Mouse (Mus musculus): ENCODE measurements around the gene Rpa1.
A peak's percentile ranks its signal among the peaks of the same experiment; 100 is the strongest.
"Not testable (repeated sequence)": the region's sequence is repeated elsewhere in the genome, so short reads cannot be mapped to it uniquely, and the experiment has no call there.

The Rpa1 gene

DNA sequence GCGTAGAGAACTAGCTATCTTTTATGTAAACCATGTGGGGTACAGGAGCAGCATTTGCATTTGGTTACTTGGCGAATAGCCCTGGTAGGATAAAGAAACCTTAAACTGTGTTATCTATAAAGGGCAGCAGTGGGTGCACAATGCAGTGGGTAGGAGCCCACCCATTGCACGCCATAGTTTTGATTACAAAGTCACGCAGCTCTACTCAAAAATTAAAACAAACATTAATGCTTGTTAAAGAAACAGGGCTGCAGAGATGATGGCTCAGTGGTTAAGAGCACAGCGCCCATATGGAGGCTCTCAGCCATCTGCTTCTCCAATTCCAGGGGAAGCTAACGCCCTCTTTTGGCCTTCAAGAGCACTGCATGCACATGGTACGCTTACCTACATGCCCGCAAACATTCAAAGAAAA lies 24.8 kb downstream of the Rpa1 start:
- DNase-seq (ENCODE audit: low read depth, low spot score) = no peak

DNA sequence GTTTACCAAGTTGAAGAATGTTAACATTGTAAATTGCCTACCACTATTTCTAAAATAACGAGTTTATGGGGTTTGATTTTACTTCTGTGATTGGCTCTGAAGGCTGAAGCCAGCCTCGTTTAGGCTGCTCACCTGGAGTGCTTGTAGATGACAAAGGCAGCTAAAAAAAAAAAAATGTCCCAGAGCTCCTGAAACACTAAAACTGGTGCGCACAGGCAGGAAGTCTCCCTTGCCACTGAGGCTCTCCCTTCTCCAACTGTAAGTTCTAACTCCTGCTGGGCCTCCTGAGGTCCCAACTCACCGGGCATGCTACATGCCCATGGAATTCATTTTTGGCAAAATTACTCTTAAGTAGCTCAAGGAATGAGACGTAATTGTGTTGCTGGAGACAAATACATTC lies 28.9 kb downstream of the Rpa1 start:
- no peak for DNase-seq (ENCODE audit: low read depth, low spot score)

- no peak for DNase-seq (ENCODE audit: low read depth, low spot score)
These were observed 29.5 kb downstream of the Rpa1 start for GRCm38 (mm10) chr11:75318351-75319221.

DNA sequence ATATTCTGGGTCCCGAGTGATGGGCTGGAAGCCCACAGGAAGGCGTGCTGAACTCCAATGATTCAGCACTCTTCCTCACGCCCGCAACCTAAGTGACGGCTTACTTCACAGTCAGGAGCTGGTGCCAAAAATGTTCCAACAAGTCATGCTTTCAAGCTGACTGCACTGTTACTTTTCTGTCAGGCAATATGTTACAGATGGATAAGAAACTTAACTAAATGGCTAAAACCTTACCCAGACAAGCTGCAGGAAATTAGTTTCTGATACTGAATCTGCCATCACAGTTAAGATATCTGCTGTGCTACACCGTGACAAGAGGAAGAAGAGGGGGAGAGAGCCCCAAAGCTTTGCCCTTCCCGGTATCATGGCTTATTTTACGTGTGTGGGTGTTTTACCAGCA lies 34.3 kb downstream of the Rpa1 start:
- DNase-seq (ENCODE audit: low read depth, low spot score) = no peak

DNA sequence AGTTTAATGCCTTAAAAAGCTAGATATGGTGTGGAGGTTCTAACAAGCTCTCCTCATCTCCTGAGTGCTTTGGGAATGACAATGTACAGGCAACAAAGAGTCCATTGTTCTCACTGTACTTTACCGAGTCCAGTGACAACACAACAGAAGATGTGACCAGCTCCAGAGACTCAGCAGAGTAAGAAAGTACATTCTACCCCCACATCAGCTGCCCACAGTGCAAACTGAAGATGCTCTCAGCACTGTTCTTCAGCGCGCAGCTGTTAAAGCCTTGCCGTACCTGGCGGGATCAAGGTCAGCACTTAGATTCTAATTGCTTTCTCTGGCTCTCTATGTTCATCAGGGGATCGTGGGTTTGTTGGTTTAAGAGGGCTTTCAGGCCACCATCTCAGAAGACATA lies 36.4 kb downstream of the Rpa1 start:
- no peak for DNase-seq (ENCODE audit: low read depth, low spot score)

- DNase-seq (ENCODE audit: low read depth, low spot score) = no peak
These were observed 37.3 kb downstream of the Rpa1 start for GRCm38 (mm10) chr11:75310813-75311212.

- DNase-seq (ENCODE audit: low read depth, low spot score) = no peak
These were observed 39.5 kb downstream of the Rpa1 start for GRCm38 (mm10) chr11:75308650-75309049.

- no peak for DNase-seq (ENCODE audit: low read depth, low spot score)
These were observed 43.3 kb downstream of the Rpa1 start for GRCm38 (mm10) chr11:75304797-75305196.

DNA sequence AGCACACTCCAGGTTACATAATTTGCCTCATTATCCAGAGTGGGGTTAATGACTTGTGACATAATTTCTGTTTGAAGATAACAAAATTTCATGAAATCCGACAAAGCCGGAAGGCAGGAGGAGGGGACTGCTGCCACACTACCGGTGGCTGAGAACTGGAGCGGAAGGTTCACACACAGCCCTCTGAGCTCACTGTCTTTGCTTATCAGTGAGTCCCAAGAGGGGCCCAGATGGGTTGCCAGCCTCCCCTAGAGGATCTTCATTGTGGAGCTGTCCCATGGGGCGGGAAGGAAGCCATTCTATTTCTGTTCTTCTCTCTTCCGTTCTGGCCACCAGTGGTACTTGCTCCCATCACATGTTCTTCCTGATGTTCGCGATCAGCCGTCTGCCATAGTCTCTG lies 47.2 kb downstream of the Rpa1 start:
- no peak for DNase-seq (ENCODE audit: low read depth, low spot score)

- DNase-seq (ENCODE audit: low read depth, low spot score) = no peak
These were observed 48.3 kb downstream of the Rpa1 start for GRCm38 (mm10) chr11:75299786-75300185.

GRCm38 (mm10) chr11:75298491-75298890 lies 49.6 kb downstream of the Rpa1 start:
- DNase-seq (ENCODE audit: low read depth, low spot score) = no peak

- DNase-seq (ENCODE audit: low read depth, low spot score) = no peak
These were observed 50.5 kb downstream of the Rpa1 start for GRCm38 (mm10) chr11:75297631-75298030.

DNA sequence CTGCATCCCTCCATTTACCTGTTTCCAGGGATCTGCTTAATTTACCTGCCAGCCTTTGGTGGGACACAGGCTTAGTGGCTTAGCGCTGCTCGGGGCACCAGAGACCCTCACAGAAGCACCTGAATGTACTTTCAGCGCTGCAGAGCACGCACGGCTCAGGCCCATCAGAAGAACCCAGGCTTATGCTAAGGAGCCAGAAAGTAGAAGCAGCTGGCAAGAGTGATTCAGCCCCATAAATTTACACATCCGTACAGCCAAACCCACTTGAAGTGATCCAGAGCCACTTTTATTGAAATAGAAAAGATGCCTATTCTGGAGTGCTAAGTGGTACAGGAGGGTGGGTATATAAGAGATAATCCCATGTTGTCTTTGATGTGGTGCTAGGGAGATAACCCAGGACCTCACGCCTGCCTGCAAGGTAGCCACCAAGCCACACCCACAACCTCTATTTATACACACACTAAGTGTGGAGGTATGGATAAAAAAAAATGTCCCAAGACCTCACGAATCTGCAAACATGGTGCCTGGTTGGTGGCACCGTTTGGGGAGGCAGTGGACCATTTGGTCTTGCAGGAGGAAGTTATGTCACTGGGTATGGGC lies 51.6 kb downstream of the Rpa1 start:
- DNase-seq (ENCODE audit: low read depth, low spot score) = no peak

DNA sequence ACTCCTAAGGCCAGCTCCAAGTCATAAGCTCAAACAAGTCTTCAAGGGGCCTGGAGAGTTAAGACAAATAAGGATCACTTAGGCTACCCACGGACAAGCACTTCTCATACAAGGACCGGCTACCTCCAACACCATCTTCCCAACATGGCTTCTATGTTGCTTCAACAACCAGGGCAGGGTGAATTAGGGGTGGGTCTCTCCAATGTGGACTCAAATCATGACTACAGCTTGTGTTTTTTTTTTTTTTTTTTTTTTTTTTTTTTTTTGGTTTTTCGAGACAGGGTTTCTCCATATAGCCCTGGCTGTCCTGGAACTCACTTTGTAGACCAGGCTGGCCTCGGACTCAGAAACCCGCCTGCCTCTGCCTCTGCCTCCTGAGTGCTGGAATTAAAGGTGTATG lies 52.6 kb downstream of the Rpa1 start:
- DNase-seq (ENCODE audit: low read depth, low spot score) = not testable (repeated sequence)

GRCm38 (mm10) chr11:75294862-75295261 lies 53.3 kb downstream of the Rpa1 start:
- no peak for DNase-seq (ENCODE audit: low read depth, low spot score)

DNA sequence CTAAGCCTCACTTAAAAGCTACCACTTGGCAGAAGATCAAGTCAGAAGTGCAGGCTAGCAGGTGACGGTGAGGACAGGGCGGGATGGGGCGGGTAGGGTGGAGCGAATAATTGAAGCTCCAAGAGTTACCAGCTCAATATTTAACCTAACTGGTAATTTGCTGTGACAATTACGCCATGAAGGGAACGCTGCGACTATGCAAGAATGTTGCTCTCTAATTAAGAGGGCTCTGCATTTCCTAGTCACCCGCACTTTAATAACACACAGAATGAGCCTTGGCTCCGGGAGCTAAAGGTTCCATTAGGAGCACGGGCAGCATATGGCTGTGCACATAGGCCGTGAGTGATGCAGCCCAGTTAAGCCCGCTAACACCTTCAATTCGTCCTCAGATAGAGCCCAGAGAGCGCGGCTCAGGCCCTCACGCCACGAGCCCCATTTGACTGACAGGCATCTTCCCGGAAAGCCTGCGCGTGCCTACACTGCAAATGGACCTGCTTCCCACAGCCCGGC lies 54.2 kb downstream of the Rpa1 start:
- DNase-seq (ENCODE audit: low read depth, low spot score) = no peak

- DNase-seq (ENCODE audit: low read depth, low spot score) = no peak
These were observed 55.8 kb downstream of the Rpa1 start for GRCm38 (mm10) chr11:75292281-75292680.

- no peak for DNase-seq (ENCODE audit: low read depth, low spot score)
These were observed 56.5 kb downstream of the Rpa1 start for GRCm38 (mm10) chr11:75291389-75292215.

GRCm38 (mm10) chr11:75290566-75291271 lies 57.4 kb downstream of the Rpa1 start:
- peak; percentile 92 for DNase-seq (ENCODE audit: low read depth, low spot score)

DNA sequence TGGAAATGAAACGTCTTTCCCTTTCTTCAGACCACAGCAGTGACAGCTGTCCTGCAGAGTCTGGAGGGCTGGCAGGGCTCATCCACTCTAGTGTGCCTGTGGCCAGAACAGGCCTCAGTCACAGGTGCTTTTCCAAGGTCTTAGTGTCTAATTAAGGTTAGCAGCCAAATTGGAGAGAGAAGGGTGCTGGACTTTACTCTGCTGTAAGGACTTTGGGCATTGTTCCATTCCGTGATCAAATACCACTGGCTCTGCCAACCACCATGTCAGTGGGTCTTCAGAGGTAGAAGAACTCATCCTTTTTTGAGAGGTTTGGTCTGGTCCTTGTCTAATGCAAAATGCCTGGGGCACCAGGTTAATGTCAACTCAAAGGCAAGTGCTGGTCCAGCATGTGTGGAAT lies 59.0 kb downstream of the Rpa1 start:
- DNase-seq (ENCODE audit: low read depth, low spot score) = no peak

GRCm38 (mm10) chr11:75288517-75288916 lies 59.6 kb downstream of the Rpa1 start:
- DNase-seq (ENCODE audit: low read depth, low spot score) = no peak
